Mouse (Mus musculus) brain, adult 2 months (tissue): Measurements from ENCODE around the gene Psmd9.

Experiments used
- DNase-seq: peaks from one replicate; pipeline ENCODE4 v3.0.0; 2011; ENCODE audit warnings: low read depth, low spot score

Gene Psmd9

DNA sequence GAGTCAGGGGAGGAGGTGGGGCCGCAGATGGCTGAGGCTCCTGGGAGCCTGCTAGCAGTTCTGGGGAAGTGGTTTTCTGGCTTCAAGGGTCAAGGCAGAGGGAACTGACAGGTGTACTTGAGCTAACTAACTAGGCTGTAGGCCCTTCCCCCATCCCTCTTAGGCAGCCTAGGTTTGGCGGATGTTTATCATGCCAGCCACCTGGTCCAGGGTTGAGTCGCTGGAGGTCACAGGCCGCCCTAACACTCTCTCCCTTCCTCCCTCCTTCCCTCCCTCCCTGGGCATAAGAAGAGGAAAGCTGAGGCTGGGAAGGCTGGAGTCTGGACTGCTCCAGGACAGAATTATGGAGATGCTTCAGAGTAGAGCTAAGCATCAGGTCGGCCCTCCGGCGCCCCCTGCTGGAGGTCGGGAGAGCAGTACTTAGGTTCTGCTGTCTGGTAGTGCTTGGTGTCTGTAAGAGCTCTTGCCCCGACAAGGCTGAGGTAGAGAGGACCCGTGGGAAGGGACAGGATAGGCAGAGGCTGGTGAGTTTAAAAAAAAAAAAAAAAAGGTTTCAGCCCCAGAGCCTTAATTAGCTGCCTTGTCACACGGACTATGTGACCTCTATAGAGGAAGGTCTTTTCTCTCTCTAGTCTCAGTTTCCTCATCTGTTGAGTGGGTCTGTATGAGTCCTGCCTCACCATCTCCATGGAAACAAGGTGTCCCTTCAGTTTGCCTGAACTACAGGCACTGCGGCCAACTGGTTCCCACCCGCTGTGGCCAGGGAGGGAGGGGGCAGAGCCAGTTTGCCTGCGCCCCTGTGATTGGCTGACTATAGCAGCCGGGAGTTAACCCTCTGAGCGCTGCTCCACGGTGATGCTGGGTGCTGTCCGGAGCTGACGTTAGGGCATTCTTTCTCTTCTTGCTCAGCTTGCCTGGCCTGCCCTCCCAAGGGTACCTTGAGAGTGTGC lies 19.5 kb upstream of the Psmd9 start:
- peak; percentile 95 for DNase-seq

DNA sequence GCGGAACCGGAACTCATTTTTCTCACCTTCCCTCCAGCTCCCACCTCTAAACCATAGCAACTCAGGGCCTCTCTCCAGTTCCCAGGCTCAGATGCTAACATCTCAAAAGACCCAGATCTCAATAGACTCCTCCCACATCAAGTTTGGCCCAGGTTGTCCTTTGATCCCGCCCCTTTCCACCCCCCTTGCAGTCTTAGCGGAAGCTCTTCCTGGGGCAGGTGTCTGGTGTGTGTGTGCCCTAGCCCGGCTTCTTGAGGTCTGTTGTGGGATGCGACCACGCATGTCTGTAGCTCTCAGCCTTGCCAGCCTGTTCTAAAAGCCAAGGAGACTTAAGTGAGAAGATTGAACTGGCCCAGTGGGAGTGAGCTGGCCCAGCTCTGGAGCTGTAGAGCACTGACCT lies 18.6 kb upstream of the Psmd9 start:
- DNase-seq: peak; percentile 54

DNA sequence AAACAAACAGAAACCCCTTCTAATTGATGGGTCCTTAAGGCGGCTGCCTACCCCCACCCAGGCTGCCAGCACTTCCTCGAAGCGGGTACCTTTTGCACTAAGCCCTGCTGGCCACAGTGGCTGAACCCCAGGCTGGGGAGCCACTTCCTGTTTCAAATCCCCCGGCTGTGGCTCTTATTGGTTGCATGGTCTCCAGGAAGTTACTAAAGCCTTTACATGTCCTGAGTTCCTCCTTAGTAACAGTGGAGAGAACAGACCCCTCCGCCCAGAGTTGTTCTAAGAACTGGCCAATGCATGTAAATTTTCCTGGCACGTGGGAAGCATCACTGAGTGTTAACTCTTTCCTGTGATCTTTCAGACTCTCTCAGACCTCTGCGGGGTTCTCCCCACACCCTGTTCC lies 18.1 kb upstream of the Psmd9 start:
- DNase-seq: peak; percentile 67

- DNase-seq: no peak
These were observed 17.4 kb upstream of the Psmd9 start for GRCm38 (mm10) chr5:123151707-123152362.

- no peak for DNase-seq
These were observed 16.3 kb upstream of the Psmd9 start for GRCm38 (mm10) chr5:123152901-123153300.

DNA sequence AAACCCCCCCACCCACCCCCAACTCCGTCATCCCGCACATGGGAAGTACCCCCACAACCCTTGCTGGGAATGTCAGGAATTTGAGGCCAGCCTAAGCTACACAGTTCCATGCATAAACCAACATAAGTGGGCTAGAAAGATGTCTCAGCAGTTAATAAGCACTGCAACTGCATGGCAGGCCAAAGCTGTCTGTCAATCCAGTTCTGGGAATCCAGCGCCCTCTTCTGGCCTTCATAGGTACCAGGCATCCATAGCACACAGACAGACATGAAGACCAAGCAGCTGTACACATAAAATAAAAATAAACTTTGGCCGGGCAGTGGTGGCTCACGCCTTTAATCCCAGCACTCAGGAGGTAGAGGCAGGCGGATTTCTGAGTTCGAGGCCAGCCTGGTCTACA lies 13.8 kb upstream of the Psmd9 start:
- peak; percentile 85 for DNase-seq

DNA sequence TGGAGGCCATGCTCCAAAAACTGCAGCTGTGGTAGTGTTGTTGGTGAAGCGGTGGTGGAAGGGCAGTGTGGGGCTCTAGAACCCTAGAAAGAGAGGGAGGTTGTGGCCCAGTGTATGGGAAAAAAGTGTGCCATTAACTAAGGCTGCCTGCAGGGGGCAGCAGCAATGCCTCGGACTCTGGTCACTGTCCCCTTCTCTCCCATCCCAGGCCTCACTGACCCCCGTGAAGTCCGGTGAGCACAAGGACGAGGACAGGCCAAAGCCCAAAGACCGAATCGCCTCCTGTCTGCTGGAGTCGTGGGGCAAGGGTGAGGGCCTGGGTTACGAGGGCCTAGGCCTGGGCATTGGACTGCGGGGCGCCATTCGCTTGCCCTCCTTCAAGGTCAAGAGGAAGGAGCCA lies 12.4 kb upstream of the Psmd9 start:
- DNase-seq: no peak

DNA sequence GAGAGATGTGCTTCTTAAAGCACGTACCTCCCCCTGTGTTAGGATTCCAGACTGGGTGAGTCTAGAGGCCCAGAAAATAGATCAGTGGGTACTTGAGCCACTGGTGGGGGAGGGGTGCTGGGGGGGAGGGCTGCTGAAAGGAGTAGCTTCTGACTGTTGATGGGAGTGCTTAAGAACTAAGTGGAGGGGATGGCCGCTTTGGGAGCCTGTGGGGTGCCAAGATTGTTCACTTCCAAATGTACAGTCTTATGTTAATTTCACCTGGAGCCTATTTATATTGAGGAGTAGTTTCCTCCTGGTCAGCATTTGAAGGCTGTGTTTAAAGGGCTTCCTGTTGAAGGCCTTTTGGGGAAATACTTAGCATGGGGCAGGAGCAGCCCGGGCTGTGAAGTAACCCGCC lies 11.2 kb upstream of the Psmd9 start:
- no peak for DNase-seq

- no peak for DNase-seq
These were observed 9.8 kb upstream of the Psmd9 start for GRCm38 (mm10) chr5:123159446-123159845.

DNA sequence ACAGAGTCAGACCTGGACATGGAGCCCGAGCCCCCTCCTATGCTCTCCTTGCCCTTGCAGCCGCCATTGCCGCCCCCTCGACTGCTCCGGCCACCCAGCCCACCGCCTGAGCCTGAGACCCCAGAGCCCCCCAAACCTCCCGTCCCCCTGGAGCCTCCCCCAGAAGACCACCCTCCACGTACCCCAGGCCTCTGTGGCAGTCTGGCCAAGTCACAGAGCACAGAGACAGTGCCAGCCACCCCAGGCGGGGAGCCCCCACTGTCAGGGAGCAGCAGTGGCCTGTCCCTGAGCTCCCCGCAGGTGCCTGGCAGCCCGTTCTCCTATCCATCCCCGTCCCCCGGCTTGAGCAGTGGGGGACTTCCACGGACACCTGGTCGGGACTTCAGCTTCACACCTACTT lies 9.3 kb upstream of the Psmd9 start:
- no peak for DNase-seq

GRCm38 (mm10) chr5:123160341-123160740 lies 8.9 kb upstream of the Psmd9 start:
- no peak for DNase-seq

- DNase-seq: no peak
These were observed 6.3 kb upstream of the Psmd9 start for GRCm38 (mm10) chr5:123162942-123163341.

DNA sequence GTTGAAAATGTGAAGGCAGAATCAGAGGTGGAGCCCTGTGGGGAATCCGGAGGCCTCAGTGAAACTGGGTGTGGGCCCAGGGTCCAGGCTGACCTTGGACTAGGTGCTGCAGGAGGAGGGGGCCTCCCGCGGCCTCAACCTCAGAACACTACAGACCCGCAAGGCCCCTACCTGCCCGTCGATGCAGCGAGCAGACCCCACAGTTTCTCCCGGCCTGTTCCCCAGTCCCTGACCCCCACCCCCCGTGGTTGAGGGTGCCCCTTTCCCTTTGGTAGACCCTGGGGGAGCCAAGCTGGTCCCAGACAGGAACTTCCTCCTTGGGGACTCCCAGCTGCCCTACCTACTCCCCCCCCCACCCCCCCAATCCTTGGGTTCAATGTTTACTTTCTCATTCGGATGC lies 2.8 kb upstream of the Psmd9 start:
- no peak for DNase-seq

GRCm38 (mm10) chr5:123167591-123167990 lies 1.6 kb upstream of the Psmd9 start:
- DNase-seq: no peak

DNA sequence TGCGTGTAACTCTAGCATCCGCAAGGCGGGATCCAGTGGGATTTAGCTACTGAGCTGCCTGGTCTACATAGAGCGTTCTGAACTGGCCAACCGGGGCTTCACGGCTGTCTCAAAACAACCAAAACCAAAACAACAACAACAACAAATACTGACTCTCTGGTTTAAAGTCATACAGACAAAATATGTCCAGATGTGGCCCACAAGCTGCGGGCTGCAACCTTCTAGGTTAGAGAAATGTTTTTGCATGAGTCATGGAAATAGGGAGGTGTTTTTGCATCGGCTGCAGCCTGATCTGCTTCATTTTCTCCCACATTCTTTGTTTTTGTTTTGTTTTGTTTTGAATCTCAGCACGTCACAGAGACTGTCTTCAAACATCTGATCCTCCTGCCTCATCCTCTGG lies 1.2 kb downstream of the Psmd9 start:
- no peak for DNase-seq

GRCm38 (mm10) chr5:123171646-123172350 lies 2.6 kb downstream of the Psmd9 start:
- peak; percentile 85 for DNase-seq

- DNase-seq: no peak
These were observed 9.6 kb downstream of the Psmd9 start for GRCm38 (mm10) chr5:123178792-123179191.

DNA sequence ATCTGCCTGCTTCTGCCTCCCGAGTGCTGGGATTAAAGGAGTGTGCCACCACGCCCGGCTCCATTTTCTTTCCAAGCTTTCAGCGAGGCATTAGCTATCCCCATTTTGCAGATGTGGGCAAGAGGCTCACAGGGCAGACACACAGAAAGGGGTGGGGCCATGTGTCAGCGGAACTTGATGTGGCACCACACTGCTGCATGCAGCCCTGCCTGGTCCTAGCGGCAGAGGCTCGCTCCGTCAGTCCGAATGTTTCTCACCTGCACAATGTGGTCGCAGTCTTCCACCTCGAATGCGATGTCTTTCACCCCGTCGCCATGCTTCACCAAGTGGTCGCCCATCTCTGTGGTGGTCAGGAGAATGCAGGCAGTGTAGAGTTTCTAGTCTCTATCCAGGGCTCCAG lies 11.2 kb downstream of the Psmd9 start:
- no peak for DNase-seq

DNA sequence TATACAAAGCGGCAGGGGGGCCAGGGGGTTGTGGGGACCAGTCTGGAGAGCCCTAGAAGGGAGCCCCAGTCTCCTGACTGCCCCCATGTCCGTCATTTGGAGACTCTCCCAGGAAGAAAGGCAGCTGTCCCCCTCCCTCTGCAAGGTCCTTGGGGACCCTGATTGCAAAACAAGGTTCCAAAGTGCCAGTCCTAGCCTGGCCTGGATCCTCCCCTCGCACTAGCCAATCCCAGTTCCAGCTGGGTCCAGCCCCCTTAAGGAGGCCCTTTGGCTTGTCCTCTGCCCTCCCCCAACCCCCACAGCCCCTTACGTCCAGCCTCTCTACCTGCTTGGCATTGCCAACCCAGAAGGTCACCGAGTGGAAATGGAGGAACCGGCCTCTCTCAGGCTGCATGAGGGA lies 12.3 kb downstream of the Psmd9 start:
- DNase-seq: no peak

GRCm38 (mm10) chr5:123182651-123183050 lies 13.4 kb downstream of the Psmd9 start, which contains the start of gene Hpd:
Gene Hpd, minus strand, starts transcription at chr5:123182727.
- DNase-seq: no peak

DNA sequence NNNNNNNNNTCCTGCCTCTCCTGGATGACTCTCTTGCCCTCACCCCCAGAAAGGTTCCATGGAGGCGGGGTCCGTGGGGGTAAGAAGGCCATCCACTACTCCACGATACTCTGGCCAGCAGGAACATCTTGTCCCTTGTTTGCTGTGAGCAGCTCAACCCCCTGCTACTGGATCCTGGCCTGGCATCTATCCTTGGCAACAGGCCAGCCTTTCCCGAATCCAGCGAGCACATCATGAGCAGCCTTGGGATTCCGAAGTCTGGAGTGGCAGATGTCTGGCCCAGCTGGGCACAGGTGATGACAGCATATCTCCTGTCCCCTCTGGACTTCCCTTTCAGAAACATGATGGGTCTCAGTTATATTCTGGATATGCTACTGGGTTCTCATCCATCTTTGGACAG lies 16.8 kb downstream of the Psmd9 start:
- no peak for DNase-seq

- DNase-seq: no peak
These were observed 18.1 kb downstream of the Psmd9 start for GRCm38 (mm10) chr5:123187306-123187705.
